Mouse (Mus musculus) lung, embryonic 14.5 days (tissue): Measurements from ENCODE around the gene Lect2. TPM values are rescaled to one million over a fixed set of nuclear protein-coding genes. Genes with fewer than 3 reads are reported as not detected.

Experiments used
- ATAC-seq: fragments of 200-750 bp; cut with Nextera tagmentation; 2 replicates; pipeline ENCODE4 v1.8.0; 2017; ENCODE audit warnings: mild to moderate bottlenecking, moderate TSS enrichment, moderate library complexity; ENCODE audit not compliant: insufficient read depth
- DNase-seq: peaks from one replicate; pipeline ENCODE4 v3.0.0-alpha.2; 2015
- H3K27ac ChIP-seq: fragments of 300-500 bp; sonication (generic); 2 replicates; pipeline ENCODE4 v1.5.1; 2014; ENCODE audit warnings: low read depth, mild to moderate bottlenecking, moderate library complexity
- H3K27me3 ChIP-seq: fragments of 300-500 bp; sonication (generic); 2 replicates; pipeline ENCODE4 v1.6.1; 2014; ENCODE audit warnings: low read length, control low read depth; ENCODE audit not compliant: insufficient read depth
- H3K36me3 ChIP-seq: fragments of 300-500 bp; sonication (generic); 2 replicates; pipeline ENCODE4 v1.6.1; 2014; ENCODE audit warnings: control low read depth; ENCODE audit not compliant: insufficient read depth
- H3K4me1 ChIP-seq: fragments of 300-500 bp; sonication (generic); 2 replicates; pipeline ENCODE4 v1.6.1; 2014; ENCODE audit warnings: antibody characterized with exemption, control low read depth; ENCODE audit not compliant: insufficient read depth
- H3K4me2 ChIP-seq: fragments of 300-500 bp; sonication (generic); 2 replicates; pipeline ENCODE4 v1.6.1; 2014; ENCODE audit warnings: mild to moderate bottlenecking
- H3K4me3 ChIP-seq: fragments of 300-500 bp; sonication (generic); 2 replicates; pipeline ENCODE4 v1.5.1; 2014; ENCODE audit warnings: low read depth, low read length
- H3K9ac ChIP-seq: fragments of 300-500 bp; sonication (generic); 2 replicates; pipeline ENCODE4 v1.6.1; 2014
- H3K9me3 ChIP-seq: fragments of 300-500 bp; sonication (generic); 2 replicates; pipeline ENCODE4 v1.6.1; 2016; ENCODE audit warnings: low read depth, low read length, control low read depth
- CTCF ChIP-seq: IDR thresholded peaks from 2 replicates; pipeline ENCODE4 v1.5.1; 2016; ENCODE audit warnings: antibody characterized with exemption, low read depth
- WGBS: fragments of 180-500 bp; shearing (Covaris S2); extraction: QIAGEN DNeasy Blood & Tissue Kit; methylation state at CpG from one replicate; pipeline ENCODE4 v1.1.7; 2014; 5-methylcytosine and 5-hydroxymethylcytosine counted together
- polyA plus RNA-seq: library from polyadenylated mRNA; unstranded; fragments of >200 nt; fragmentation: Nextera tagmentation; extraction: Ambion mirVana; gene quantifications from 2 replicates; pipeline ENCODE4 v1.2.1, GENCODE M21; 2014

Gene Lect2
- polyA plus RNA-seq, 1 experiment from 2014 or later, result not detected

DNA sequence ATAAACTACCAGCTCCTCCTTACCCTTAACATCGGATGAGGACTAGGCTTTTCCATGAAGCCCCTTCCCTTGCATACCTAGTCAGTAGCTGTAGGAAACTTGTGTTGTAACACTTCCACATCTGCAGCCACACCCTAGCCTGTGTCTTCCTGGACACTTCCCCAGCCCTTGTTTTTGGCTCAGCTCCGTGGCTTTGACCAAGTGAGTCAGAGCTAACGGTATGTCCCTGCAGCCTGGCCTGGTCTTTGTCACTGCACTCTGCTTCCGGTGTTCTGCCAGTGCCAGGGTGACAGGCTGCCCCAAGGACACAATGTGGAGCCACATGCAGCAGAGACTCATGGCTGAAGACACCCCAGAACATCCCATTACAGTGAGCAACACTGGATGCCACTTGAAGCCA, 1.1 kb upstream of the Lect2 start:
- no peaks in the 10 kb centered on the region for H3K4me1 ChIP-seq
- no peak overlapping the region for H3K9ac ChIP-seq
- no peaks in the 10 kb centered on the region for H3K27me3 ChIP-seq
- no peak overlapping the region for H3K27ac ChIP-seq
- no peaks in the 10 kb centered on the region for H3K36me3 ChIP-seq
- no peak for TF ChIP-seq CTCF
- no peak overlapping the region for H3K4me3 ChIP-seq
- ATAC-seq (no peak), DNase-seq (peak; percentile 27)
- no peaks in the 10 kb centered on the region for H3K9me3 ChIP-seq
- no peak overlapping the region for H3K4me2 ChIP-seq
- WGBS, result 42% methylated on average over 4 of the region's 4 CpGs

DNA sequence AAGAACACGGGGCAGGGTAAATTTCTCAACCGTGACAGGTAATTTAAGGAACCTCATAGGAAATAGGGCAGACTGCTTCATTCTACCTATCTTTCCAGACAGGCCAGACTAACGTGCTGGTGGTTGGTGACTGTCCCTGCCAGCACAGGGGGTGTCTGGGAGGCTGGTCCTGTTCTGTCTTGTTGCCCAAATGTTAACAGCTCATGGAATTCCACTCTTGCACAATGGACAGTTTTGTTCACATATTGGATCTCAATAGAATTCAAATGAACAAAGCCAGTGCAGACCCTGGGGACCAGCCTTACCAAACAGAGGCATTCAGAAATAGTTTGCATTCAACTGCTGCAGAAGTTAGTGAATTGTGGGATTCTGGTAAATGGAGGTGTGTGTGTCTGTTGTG, 3.3 kb downstream of the Lect2 start:
- H3K9ac ChIP-seq, result no peak overlapping the region
- no peak for TF ChIP-seq CTCF
- H3K9me3 ChIP-seq, result no peaks in the 10 kb centered on the region
- H3K4me1 ChIP-seq, result no peaks in the 10 kb centered on the region
- H3K4me3 ChIP-seq, result no peak overlapping the region
- ATAC-seq (no peak), DNase-seq (no peak)
- H3K27ac ChIP-seq, result no peak overlapping the region
- H3K27me3 ChIP-seq, result no peaks in the 10 kb centered on the region
- H3K36me3 ChIP-seq, result no peaks in the 10 kb centered on the region
- 63% methylated on average over 3 of the region's 3 CpGs for WGBS
- no peak overlapping the region for H3K4me2 ChIP-seq

DNA sequence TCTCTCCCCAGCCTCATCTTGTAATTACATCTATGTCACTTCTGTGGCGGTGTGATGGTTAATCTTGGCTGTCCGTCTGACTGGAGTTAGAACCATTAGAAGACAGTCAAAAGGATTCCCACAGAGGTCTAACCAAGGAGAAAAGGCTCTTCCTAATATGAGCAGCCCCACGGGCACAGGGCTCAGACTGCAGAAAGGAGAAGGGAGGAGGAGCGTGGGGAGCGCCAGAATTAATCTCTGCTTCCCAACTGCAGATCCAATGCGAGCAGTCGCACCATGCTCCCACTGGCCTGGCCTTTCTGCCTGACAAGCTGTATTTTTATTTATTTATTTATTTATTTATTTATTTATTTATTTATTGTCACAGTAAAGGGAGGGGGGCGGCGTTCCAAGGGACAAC, 4.5 kb downstream of the Lect2 start:
- no peak for TF ChIP-seq CTCF
- WGBS, result 71% methylated on average over 9 of the region's 9 CpGs
- no peak overlapping the region for H3K4me2 ChIP-seq
- no peak overlapping the region for H3K9ac ChIP-seq
- H3K9me3 ChIP-seq, result no peaks in the 10 kb centered on the region
- H3K27ac ChIP-seq, result no peak overlapping the region
- ATAC-seq (no peak), DNase-seq (no peak)
- H3K4me1 ChIP-seq, result no peaks in the 10 kb centered on the region
- no peaks in the 10 kb centered on the region for H3K36me3 ChIP-seq
- no peak overlapping the region for H3K4me3 ChIP-seq
- H3K27me3 ChIP-seq, result no peaks in the 10 kb centered on the region

DNA sequence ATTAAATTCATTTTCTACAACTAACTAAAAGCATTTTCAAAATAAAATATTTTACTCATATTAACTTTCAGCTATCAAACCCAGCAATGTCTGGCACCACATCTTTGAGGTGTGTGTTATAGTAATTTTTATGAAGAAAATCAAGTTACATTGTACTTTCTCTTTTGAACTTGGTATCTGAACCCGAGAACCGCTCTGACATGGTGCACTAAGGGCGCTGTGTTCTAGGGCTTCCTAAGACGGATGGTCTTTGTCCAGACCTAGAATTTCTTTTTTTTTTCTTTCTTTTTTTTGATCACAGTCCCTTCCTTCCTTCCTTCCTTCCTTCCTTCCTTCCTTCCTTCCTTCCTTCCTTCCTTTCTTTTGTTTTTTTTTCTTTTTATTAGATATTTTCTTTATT, 8.5 kb downstream of the Lect2 start:
- Histone ChIP-seq H3K27ac (no peak overlapping the region), H3K4me3 (no peak overlapping the region), H3K4me2 (no peak overlapping the region), H3K9ac (no peak overlapping the region), H3K9me3 (no peaks in the 10 kb centered on the region), H3K27me3 (no peaks in the 10 kb centered on the region), H3K36me3 (no peaks in the 10 kb centered on the region), H3K4me1 (no peaks in the 10 kb centered on the region)
- ATAC-seq (no peak), DNase-seq (no peak)
- TF ChIP-seq CTCF, result no peak
- 90% methylated on average over 4 of the region's 4 CpGs for WGBS

- no peak for TF ChIP-seq CTCF
- no peak for ATAC-seq
- no peak overlapping the region for H3K27ac ChIP-seq
- 75% methylated on average over 12 of the region's 12 CpGs for WGBS
- no peak overlapping the region for H3K4me3 ChIP-seq
- no peaks in the 10 kb centered on the region for H3K4me1 ChIP-seq
- no peaks in the 10 kb centered on the region for H3K36me3 ChIP-seq
- no peaks in the 10 kb centered on the region for H3K27me3 ChIP-seq
- no peak for DNase-seq
- no peak overlapping the region for H3K4me2 ChIP-seq
- no peak overlapping the region for H3K9ac ChIP-seq
- peaks cover 5% of the 10 kb centered on the region; the same call in 1 of the 2 replicates for H3K9me3 ChIP-seq
These were observed 11.3 kb downstream of the Lect2 start for GRCm38 (mm10) chr13:56537026-56537425.

- Histone ChIP-seq H3K4me3 (no peak overlapping the region), H3K27me3 (no peaks in the 10 kb centered on the region), H3K36me3 (no peaks in the 10 kb centered on the region), H3K4me2 (no peak overlapping the region), H3K27ac (no peak overlapping the region), H3K9me3 (peaks cover 5% of the 10 kb centered on the region; the same call in 1 of the 2 replicates), H3K4me1 (no peaks in the 10 kb centered on the region), H3K9ac (no peak overlapping the region)
- TF ChIP-seq CTCF, result peak; percentile 27
- ATAC-seq (no peak), DNase-seq (no peak)
- WGBS, result 67% methylated on average over 5 of the region's 5 CpGs
These were observed 12.7 kb downstream of the Lect2 start for GRCm38 (mm10) chr13:56535570-56535969.

DNA sequence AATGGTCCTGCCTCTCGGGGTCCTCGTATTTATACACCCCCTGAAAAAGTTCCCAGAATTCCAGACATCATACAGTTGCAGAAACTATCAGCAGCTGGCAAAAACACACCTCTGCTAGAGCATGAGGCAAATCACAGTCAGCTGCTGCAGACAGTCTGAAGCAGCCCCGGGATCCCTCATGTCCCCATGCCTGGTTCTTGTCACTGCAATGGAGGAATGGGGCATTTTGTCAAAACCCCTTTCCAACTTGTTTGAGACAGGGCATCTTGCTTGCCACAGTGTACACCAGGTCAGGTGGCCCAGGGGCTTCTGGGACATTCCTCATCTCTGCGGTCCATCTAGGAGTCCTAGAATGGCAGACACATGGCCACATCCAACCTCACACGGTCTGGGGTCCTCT, 13.4 kb downstream of the Lect2 start:
- Histone ChIP-seq H3K4me2 (no peak overlapping the region), H3K9me3 (peaks cover 5% of the 10 kb centered on the region; the same call in 1 of the 2 replicates), H3K4me1 (no peaks in the 10 kb centered on the region), H3K27ac (no peak overlapping the region), H3K27me3 (no peaks in the 10 kb centered on the region), H3K4me3 (no peak overlapping the region), H3K9ac (no peak overlapping the region), H3K36me3 (no peaks in the 10 kb centered on the region)
- 75% methylated on average over 5 of the region's 5 CpGs for WGBS
- DNase-seq, result no peak
- no peak for ATAC-seq
- no peak for TF ChIP-seq CTCF

- Histone ChIP-seq H3K4me1 (no peaks in the 10 kb centered on the region), H3K4me2 (no peak overlapping the region), H3K9me3 (peaks cover 5% of the 10 kb centered on the region; the same call in 1 of the 2 replicates), H3K36me3 (no peaks in the 10 kb centered on the region), H3K27ac (no peak overlapping the region), H3K27me3 (no peaks in the 10 kb centered on the region), H3K4me3 (no peak overlapping the region), H3K9ac (no peak overlapping the region)
- peak; percentile 29 for DNase-seq
- WGBS, result 34% methylated on average over 8 of the region's 8 CpGs
- ATAC-seq, result no peak
- no peak for TF ChIP-seq CTCF
These were observed 18.6 kb downstream of the Lect2 start for GRCm38 (mm10) chr13:56529685-56530084.
